In the genomic region with DNA sequence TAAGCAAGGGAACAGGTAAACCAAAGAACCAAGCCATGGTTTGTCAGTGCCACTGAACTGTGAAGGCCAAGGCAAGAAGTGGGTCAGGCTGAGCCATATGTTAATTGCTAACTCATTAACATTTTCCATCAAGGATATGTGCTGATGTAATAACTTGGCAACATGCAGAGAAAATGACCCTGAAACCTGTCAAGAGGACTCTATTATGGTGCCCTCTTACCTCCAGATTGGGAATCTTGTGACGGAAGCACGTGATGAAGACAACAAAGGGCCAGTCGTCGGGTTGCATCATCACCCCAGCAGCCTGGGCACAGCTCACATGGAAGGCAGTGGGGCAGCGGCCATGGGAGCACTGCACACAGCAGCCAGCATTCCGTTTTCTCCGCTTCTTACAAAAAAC, we compare ENCODE assay signal across 19 mouse cellular contexts. TPM values are rescaled to one million over a fixed set of nuclear protein-coding genes. Genes with fewer than 3 reads are reported as not detected.
DNase-seq lines count a peak whose midpoint lies in the region; ATAC-seq and TF ChIP-seq lines count a peak whose summit lies in the region.
"Had no signal": no experiment of that assay in that cellular context is flagged by ENCODE, and none has a peak within 500 bp of the region (broad histone marks: within the 10 kb centered on the region; RNA-seq: fewer than 3 reads in every experiment).

No protein-coding gene starts in this region.

- H3K27me3 ChIP-seq in intestine, postnatal 0 days (replicated peaks; ENCODE audit: control insufficient read depth, insufficient read depth, low read length), result no peaks in the 10 kb centered on the region
- H3K27me3 ChIP-seq in intestine, embryonic 15.5 days (replicated peaks), result no peaks in the 10 kb centered on the region
- H3K27me3 ChIP-seq: embryonic facial prominence, embryonic 13.5 days; heart, embryonic 15.5 days; hindbrain, embryonic 12.5 days; liver, embryonic 15.5 days; midbrain, embryonic 12.5 days had no signal

- WGBS in intestine, postnatal 0 days, result 66% methylated on average over 7 of the region's 7 CpGs
- WGBS in intestine, embryonic 15.5 days, result 90% methylated on average over 7 of the region's 7 CpGs

- DNase-seq in adipocyte (ENCODE audit: low spot score), result peak; percentile 32
- peak; percentile 81 for DNase-seq in kidney, postnatal 14 days
- no peak for DNase-seq in embryo, embryonic 10.5 days (ENCODE audit: low spot score)
- no peak for DNase-seq in cerebellum, postnatal 36 days
- DNase-seq: right cerebral cortex, adult 18-20 months; thymus, postnatal 14 days had no signal

- H3K4me3 ChIP-seq in intestine, postnatal 0 days (ENCODE audit: low read depth, low read length), result no peak overlapping the region
- no peak overlapping the region for H3K4me3 ChIP-seq in intestine, embryonic 15.5 days (replicated peaks)
- H3K4me3 ChIP-seq: embryonic facial prominence, embryonic 13.5 days; heart, embryonic 15.5 days; hindbrain, embryonic 12.5 days; limb, embryonic 10.5 days; liver, embryonic 15.5 days; midbrain, embryonic 12.5 days had no signal

- ATAC-seq in intestine, postnatal 0 days, result peak; percentile 63
- ATAC-seq in intestine, embryonic 15.5 days, result no peak
- 0 out of 2 replicates have a peak, but pooled peaks have one; percentile 21 for ATAC-seq in granulocyte monocyte progenitor cell, adult 5-6 weeks (replicated peaks; ENCODE audit: poor library complexity, severe bottlenecking)
- ATAC-seq in monocyte, adult 5-6 weeks (replicated peaks; ENCODE audit: insufficient number of reproducible peaks, low FRiP score, low TSS enrichment, poor library complexity, severe bottlenecking), result no peak
- ATAC-seq: activated CD4-positive, CD25-positive, alpha-beta regulatory T cell, adult 4 months; intestine, embryonic 16.5 days had no signal

- peak overlapping the region; percentile 7; the same call in 1 of the 2 replicates for H3K27ac ChIP-seq in intestine, postnatal 0 days (ENCODE audit: low read depth, low read length)
- H3K27ac ChIP-seq in intestine, embryonic 15.5 days, result no peak overlapping the region
- H3K27ac ChIP-seq: embryonic facial prominence, embryonic 13.5 days; heart, embryonic 15.5 days; hindbrain, embryonic 12.5 days; limb, embryonic 10.5 days; midbrain, embryonic 12.5 days; stomach, postnatal 0 days had no signal

- H3K9me3 ChIP-seq in intestine, postnatal 0 days (ENCODE audit: control insufficient read depth), result no peaks in the 10 kb centered on the region
- no peaks in the 10 kb centered on the region for H3K9me3 ChIP-seq in intestine, embryonic 15.5 days
- H3K9me3 ChIP-seq: embryonic facial prominence, embryonic 13.5 days; heart, embryonic 15.5 days; hindbrain, embryonic 12.5 days; limb, embryonic 10.5 days; liver, embryonic 15.5 days; midbrain, embryonic 12.5 days had no signal

- H3K4me1 ChIP-seq in intestine, postnatal 0 days (replicated peaks; ENCODE audit: control insufficient read depth, insufficient read depth, low read length), result no peaks in the 10 kb centered on the region
- H3K4me1 ChIP-seq in intestine, embryonic 15.5 days (replicated peaks), result no peaks in the 10 kb centered on the region
- H3K4me1 ChIP-seq: embryonic facial prominence, embryonic 13.5 days; hindbrain, embryonic 12.5 days; limb, embryonic 10.5 days; midbrain, embryonic 12.5 days had no signal

- TF ChIP-seq CTCF in intestine, postnatal 0 days (IDR thresholded peaks at IDR 0.05; ENCODE audit: low read depth), result no peak

- no peak overlapping the region for H3K9ac ChIP-seq in intestine, postnatal 0 days (ENCODE audit: low read depth, low read length)
- no peak overlapping the region for H3K9ac ChIP-seq in intestine, embryonic 15.5 days
- H3K9ac ChIP-seq: embryonic facial prominence, embryonic 13.5 days; heart, embryonic 15.5 days; hindbrain, embryonic 12.5 days; liver, embryonic 15.5 days; midbrain, embryonic 12.5 days had no signal

- peaks cover 92% of the 10 kb centered on the region for H3K36me3 ChIP-seq in intestine, postnatal 0 days (ENCODE audit: control insufficient read depth, insufficient read depth)
- peaks cover 69% of the 10 kb centered on the region for H3K36me3 ChIP-seq in intestine, embryonic 15.5 days

- H3K4me2 ChIP-seq in intestine, postnatal 0 days (replicated peaks; ENCODE audit: low read depth), result no peak overlapping the region
- no peak overlapping the region for H3K4me2 ChIP-seq in intestine, embryonic 15.5 days (replicated peaks)
- H3K4me2 ChIP-seq: embryonic facial prominence, embryonic 13.5 days; heart, embryonic 15.5 days; hindbrain, embryonic 12.5 days; liver, embryonic 15.5 days; midbrain, embryonic 12.5 days had no signal

RNA-seq across cellular contexts. Expression of gene St3gal3, which starts 9.0 kb away (rescaled TPM):
- polyA plus RNA-seq in intestine, postnatal 0 days (2015; fragmentation: Nextera tagmentation; extraction: Ambion mirVana), result 15.6 and 15.7 TPM in 2 replicates
- polyA plus RNA-seq in intestine, embryonic 15.5 days (2015; fragmentation: Nextera tagmentation; extraction: Ambion mirVana), result 7.5 and 8.2 TPM in 2 replicates
- 12.9 and 14.5 TPM in 2 replicates for total RNA-seq in granulocyte monocyte progenitor cell, adult 5-6 weeks (2014; fragmentation: Nextera tagmentation)
- 4.7 and 8.2 TPM in 2 replicates for total RNA-seq in granulocyte monocyte progenitor cell, adult 5-6 weeks (2017)
- 2.3 to 4.7 TPM (median 3.3 TPM) in 3 replicates for total RNA-seq in monocyte, adult 5-6 weeks (2017)

RNA-seq across cellular contexts. Expression of gene Kdm4a, which starts 36.2 kb away (rescaled TPM):
- polyA plus RNA-seq in intestine, postnatal 0 days (2015; fragmentation: Nextera tagmentation; extraction: Ambion mirVana), result 11.6 and 13.1 TPM in 2 replicates
- polyA plus RNA-seq in intestine, embryonic 15.5 days (2015; fragmentation: Nextera tagmentation; extraction: Ambion mirVana), result 24.7 and 25.2 TPM in 2 replicates
- 17.2 and 25.2 TPM in 2 replicates for total RNA-seq in granulocyte monocyte progenitor cell, adult 5-6 weeks (2014; fragmentation: Nextera tagmentation)
- 19.8 and 23.1 TPM in 2 replicates for total RNA-seq in granulocyte monocyte progenitor cell, adult 5-6 weeks (2017)
- total RNA-seq in monocyte, adult 5-6 weeks (2017), result 43.8 to 59.4 TPM (median 48.6 TPM) in 3 replicates

Comparison
In these comparisons a context has a peak if more than half of its experiments do, and no peak if none do; other contexts are left out.
1. ATAC-seq: peak in intestine, postnatal 0 days (single experiment) and granulocyte monocyte progenitor cell, adult 5-6 weeks (single experiment); none in intestine, embryonic 15.5 days (single experiment) and monocyte, adult 5-6 weeks (single experiment).
2. DNase-seq: peak in adipocyte (single experiment) and kidney, postnatal 14 days (single experiment); none in embryo, embryonic 10.5 days (single experiment) and cerebellum, postnatal 36 days (0 of 2).